Mouse (Mus musculus) neural tube, embryonic 13.5 days (tissue): ENCODE results near the gene Frmd4a. TPM values are rescaled to one million over a fixed set of nuclear protein-coding genes. Genes with fewer than 3 reads are reported as not detected.

Experiments used
- ATAC-seq: fragments of 200-750 bp; cut with Nextera tagmentation; 2 replicates; pipeline ENCODE4 v1.8.0; 2017; ENCODE audit warnings: low read depth, mild to moderate bottlenecking, moderate TSS enrichment, moderate library complexity
- H3K27ac ChIP-seq: fragments of 300-500 bp; sonication (generic); replicated peaks from 2 replicates; pipeline ENCODE4 v1.5.1; 2015; ENCODE audit warnings: moderate library complexity, mild to moderate bottlenecking, inconsistent platforms
- H3K27me3 ChIP-seq: fragments of 300-500 bp; sonication (generic); 2 replicates; pipeline ENCODE4 v1.6.1; 2015; ENCODE audit warnings: mild to moderate bottlenecking, inconsistent platforms
- H3K36me3 ChIP-seq: fragments of 300-500 bp; sonication (generic); 2 replicates; pipeline ENCODE4 v1.6.1; 2015; ENCODE audit warnings: mild to moderate bottlenecking, inconsistent platforms
- H3K4me1 ChIP-seq: fragments of 300-500 bp; sonication (generic); replicated peaks from 2 replicates; pipeline ENCODE4 v1.6.1; 2015; ENCODE audit warnings: inconsistent platforms
- H3K4me2 ChIP-seq: fragments of 300-500 bp; sonication (generic); 2 replicates; pipeline ENCODE4 v1.6.1; 2015; ENCODE audit warnings: inconsistent platforms, mild to moderate bottlenecking, moderate library complexity
- H3K4me3 ChIP-seq: fragments of 300-500 bp; sonication (generic); 2 replicates; pipeline ENCODE4 v1.5.1; 2015; ENCODE audit warnings: mild to moderate bottlenecking, inconsistent platforms
- H3K9ac ChIP-seq: fragments of 300-500 bp; sonication (generic); 2 replicates; pipeline ENCODE4 v1.6.1; 2015; ENCODE audit warnings: moderate library complexity, mild to moderate bottlenecking, inconsistent platforms
- H3K9me3 ChIP-seq: fragments of 300-500 bp; sonication (generic); 2 replicates; pipeline ENCODE4 v1.6.1; 2016; ENCODE audit warnings: inconsistent platforms
- WGBS: fragments of 180-500 bp; shearing (Covaris S2); methylation state at CpG from one replicate; pipeline ENCODE4 v1.1.7; 2015; 5-methylcytosine and 5-hydroxymethylcytosine counted together
- polyA plus RNA-seq: library from polyadenylated mRNA; unstranded; fragments of >200 nt; fragmentation: Nextera tagmentation; extraction: Ambion mirVana; gene quantifications from 2 replicates; pipeline ENCODE4 v1.2.1, GENCODE M21; 2015

The Frmd4a gene
- polyA plus RNA-seq, 1 experiment from 2014 or later: 49.2 TPM

GRCm38 (mm10) chr2:4575163-4575562, 557.6 kb downstream of the Frmd4a start:
- no peak overlapping the region for H3K27ac ChIP-seq
- no peaks in the 10 kb centered on the region for H3K27me3 ChIP-seq
- H3K36me3 ChIP-seq: peaks cover 64% of the 10 kb centered on the region
- peaks cover 43% of the 10 kb centered on the region for H3K4me1 ChIP-seq
- no peaks in the 10 kb centered on the region for H3K9me3 ChIP-seq
- no peak overlapping the region for H3K9ac ChIP-seq
- WGBS: 33% methylated on average over 2 of the region's 2 CpGs
- no peak overlapping the region for H3K4me3 ChIP-seq
- no peak for ATAC-seq
- H3K4me2 ChIP-seq: no peak overlapping the region

- H3K4me3 ChIP-seq: no peak overlapping the region
- H3K9ac ChIP-seq: no peak overlapping the region
- no peaks in the 10 kb centered on the region for H3K9me3 ChIP-seq
- peaks cover 49% of the 10 kb centered on the region for H3K4me1 ChIP-seq
- H3K27me3 ChIP-seq: no peaks in the 10 kb centered on the region
- WGBS: 91% methylated on average over 7 of the region's 7 CpGs
- H3K36me3 ChIP-seq: peaks cover 64% of the 10 kb centered on the region
- no peak for ATAC-seq
- H3K4me2 ChIP-seq: no peak overlapping the region
- no peak overlapping the region for H3K27ac ChIP-seq
Measured at GRCm38 (mm10) chr2:4575975-4576374, 558.5 kb downstream of the Frmd4a start.

- Histone ChIP-seq H3K27ac (no peak overlapping the region; the same call in 1 of the 2 replicates), H3K9me3 (no peaks in the 10 kb centered on the region), H3K36me3 (peaks cover 54% of the 10 kb centered on the region), H3K27me3 (no peaks in the 10 kb centered on the region), H3K9ac (no peak overlapping the region), H3K4me2 (no peak overlapping the region), H3K4me3 (no peak overlapping the region), H3K4me1 (peaks cover 45% of the 10 kb centered on the region)
- no peak for ATAC-seq
- WGBS: 79% methylated on average over 5 of the region's 5 CpGs
Measured at GRCm38 (mm10) chr2:4578291-4578690, 560.8 kb downstream of the Frmd4a start.

- Histone ChIP-seq H3K36me3 (peaks cover 42% of the 10 kb centered on the region), H3K9ac (no peak overlapping the region), H3K9me3 (no peaks in the 10 kb centered on the region), H3K27me3 (no peaks in the 10 kb centered on the region), H3K4me2 (no peak overlapping the region), H3K4me3 (no peak overlapping the region), H3K4me1 (peaks cover 33% of the 10 kb centered on the region), H3K27ac (peak overlapping the region; percentile 56; the same call in 1 of the 2 replicates)
- peak; percentile 37; the same call in 1 of the 2 replicates for ATAC-seq
- 69% methylated on average over 8 of the region's 8 CpGs for WGBS
Measured at GRCm38 (mm10) chr2:4579357-4580068, 562.0 kb downstream of the Frmd4a start.

- Histone ChIP-seq H3K4me2 (no peak overlapping the region), H3K9me3 (no peaks in the 10 kb centered on the region), H3K9ac (no peak overlapping the region), H3K27me3 (no peaks in the 10 kb centered on the region), H3K4me3 (no peak overlapping the region), H3K4me1 (peaks cover 32% of the 10 kb centered on the region), H3K27ac (0 out of 2 replicates have a peak overlapping the region, but pooled peaks have one; percentile 56), H3K36me3 (peaks cover 30% of the 10 kb centered on the region)
- ATAC-seq: no peak
- WGBS: 79% methylated on average over 6 of the region's 6 CpGs
Measured at GRCm38 (mm10) chr2:4580666-4581065, 563.1 kb downstream of the Frmd4a start.

GRCm38 (mm10) chr2:4582930-4583329, 565.4 kb downstream of the Frmd4a start:
- WGBS: 84% methylated on average over 2 of the region's 2 CpGs
- Histone ChIP-seq H3K4me1 (peaks cover 42% of the 10 kb centered on the region), H3K9ac (no peak overlapping the region), H3K36me3 (peaks cover 39% of the 10 kb centered on the region), H3K9me3 (no peaks in the 10 kb centered on the region), H3K4me3 (no peak overlapping the region), H3K27me3 (no peaks in the 10 kb centered on the region), H3K27ac (no peak overlapping the region), H3K4me2 (no peak overlapping the region)
- no peak for ATAC-seq

- H3K27ac ChIP-seq: no peak overlapping the region
- no peaks in the 10 kb centered on the region for H3K27me3 ChIP-seq
- H3K9me3 ChIP-seq: no peaks in the 10 kb centered on the region
- peaks cover 37% of the 10 kb centered on the region for H3K4me1 ChIP-seq
- H3K4me3 ChIP-seq: no peak overlapping the region
- no peak overlapping the region for H3K4me2 ChIP-seq
- no peak for ATAC-seq
- H3K36me3 ChIP-seq: peaks cover 51% of the 10 kb centered on the region
- WGBS: 76% methylated on average over 5 of the region's 5 CpGs
- no peak overlapping the region for H3K9ac ChIP-seq
Measured at GRCm38 (mm10) chr2:4584252-4584651, 566.7 kb downstream of the Frmd4a start.

- Histone ChIP-seq H3K27me3 (no peaks in the 10 kb centered on the region), H3K4me3 (no peak overlapping the region), H3K4me1 (peaks cover 23% of the 10 kb centered on the region), H3K36me3 (peaks cover 56% of the 10 kb centered on the region), H3K4me2 (no peak overlapping the region), H3K9ac (no peak overlapping the region), H3K27ac (0 out of 2 replicates have a peak overlapping the region, but pooled peaks have one; percentile 28), H3K9me3 (no peaks in the 10 kb centered on the region)
- 74% methylated on average over 11 of the region's 11 CpGs for WGBS
- ATAC-seq: no peak
Measured at GRCm38 (mm10) chr2:4586245-4586644, 568.7 kb downstream of the Frmd4a start.

- H3K36me3 ChIP-seq: peaks cover 66% of the 10 kb centered on the region
Measured at GRCm38 (mm10) chr2:4587685-4588409, 570.3 kb downstream of the Frmd4a start.

GRCm38 (mm10) chr2:4591647-4592046, 574.1 kb downstream of the Frmd4a start:
- Histone ChIP-seq H3K4me3 (no peak overlapping the region), H3K27me3 (no peaks in the 10 kb centered on the region), H3K9me3 (no peaks in the 10 kb centered on the region), H3K9ac (no peak overlapping the region), H3K27ac (no peak overlapping the region), H3K4me2 (no peak overlapping the region), H3K36me3 (peaks cover 91% of the 10 kb centered on the region), H3K4me1 (peaks cover 23% of the 10 kb centered on the region)
- 77% methylated on average over 3 of the region's 3 CpGs for WGBS
- no peak for ATAC-seq

More at GRCm38 (mm10) chr2:4587685-4588409, 570.3 kb downstream of the Frmd4a start:
- Histone ChIP-seq H3K27me3 (no peaks in the 10 kb centered on the region), H3K4me3 (no peak overlapping the region), H3K4me2 (no peak overlapping the region), H3K9me3 (no peaks in the 10 kb centered on the region), H3K27ac (peak overlapping the region; percentile 28), H3K9ac (no peak overlapping the region), H3K4me1 (peaks cover 23% of the 10 kb centered on the region)
- 60% methylated on average over 13 of the region's 13 CpGs for WGBS
- ATAC-seq: no peak

GRCm38 (mm10) chr2:4592666-4593065, 575.1 kb downstream of the Frmd4a start:
- H3K27ac ChIP-seq: no peak overlapping the region
- H3K4me3 ChIP-seq: no peak overlapping the region
- no peak for ATAC-seq
- 92% methylated on average over 7 of the region's 7 CpGs for WGBS
- no peaks in the 10 kb centered on the region for H3K9me3 ChIP-seq
- H3K4me1 ChIP-seq: peaks cover 15% of the 10 kb centered on the region
- H3K9ac ChIP-seq: no peak overlapping the region
- peaks cover 91% of the 10 kb centered on the region for H3K36me3 ChIP-seq
- H3K4me2 ChIP-seq: no peak overlapping the region
- no peaks in the 10 kb centered on the region for H3K27me3 ChIP-seq

GRCm38 (mm10) chr2:4593433-4593832, 575.9 kb downstream of the Frmd4a start:
- no peaks in the 10 kb centered on the region for H3K9me3 ChIP-seq
- ATAC-seq: no peak
- no peak overlapping the region for H3K4me2 ChIP-seq
- H3K9ac ChIP-seq: no peak overlapping the region
- WGBS: 42% methylated on average over 9 of the region's 9 CpGs
- peaks cover 90% of the 10 kb centered on the region for H3K36me3 ChIP-seq
- H3K4me3 ChIP-seq: no peak overlapping the region
- peaks cover 8% of the 10 kb centered on the region for H3K4me1 ChIP-seq
- H3K27me3 ChIP-seq: no peaks in the 10 kb centered on the region
- H3K27ac ChIP-seq: no peak overlapping the region
